Mouse (Mus musculus): ENCODE measurements around the gene Ttc7b. TPM values are rescaled to one million over a fixed set of nuclear protein-coding genes. Genes with fewer than 3 reads are reported as not detected.

Gene Ttc7b
- polyA plus RNA-seq, 2 experiments from 2014 or later: 3.1 to 3.2 TPM

- no peak for ATAC-seq
Observed at GRCm38 (mm10) chr12:100378266-100378665, 142.4 kb downstream of the Ttc7b start.

- ATAC-seq: no peak
Observed at GRCm38 (mm10) chr12:100377791-100378190, 142.8 kb downstream of the Ttc7b start.

GRCm38 (mm10) chr12:100375801-100376200, 144.8 kb downstream of the Ttc7b start:
- ATAC-seq: no peak

- ATAC-seq: no peak
Observed at GRCm38 (mm10) chr12:100372785-100373184, 147.8 kb downstream of the Ttc7b start.

GRCm38 (mm10) chr12:100372015-100372414, 148.6 kb downstream of the Ttc7b start:
- ATAC-seq: no peak

- no peak for ATAC-seq
Observed at GRCm38 (mm10) chr12:100369786-100370185, 150.8 kb downstream of the Ttc7b start.

GRCm38 (mm10) chr12:100369220-100369619, 151.4 kb downstream of the Ttc7b start:
- no peak for ATAC-seq

GRCm38 (mm10) chr12:100361330-100361729, 159.3 kb downstream of the Ttc7b start:
- no peak for ATAC-seq

- ATAC-seq: no peak
Observed at GRCm38 (mm10) chr12:100358040-100358620, 162.5 kb downstream of the Ttc7b start.

- ATAC-seq: no peak
Observed at GRCm38 (mm10) chr12:100356407-100356806, 164.2 kb downstream of the Ttc7b start.

- ATAC-seq: no peak
Observed at GRCm38 (mm10) chr12:100355565-100355964, 165.1 kb downstream of the Ttc7b start.

- no peak for ATAC-seq
Observed at GRCm38 (mm10) chr12:100353954-100354353, 166.7 kb downstream of the Ttc7b start.

GRCm38 (mm10) chr12:100353075-100353782, 167.4 kb downstream of the Ttc7b start:
- ATAC-seq: no peak

- ATAC-seq: no peak
Observed at GRCm38 (mm10) chr12:100352094-100352493, 168.5 kb downstream of the Ttc7b start.

GRCm38 (mm10) chr12:100343554-100343953, 177.1 kb downstream of the Ttc7b start:
- no peak for ATAC-seq

- ATAC-seq: no peak
Observed at GRCm38 (mm10) chr12:100341614-100342013, 179.0 kb downstream of the Ttc7b start.

- no peak for ATAC-seq
Observed at GRCm38 (mm10) chr12:100340901-100341460, 179.6 kb downstream of the Ttc7b start.

- no peak for ATAC-seq
Observed at GRCm38 (mm10) chr12:100338055-100338454, 182.6 kb downstream of the Ttc7b start.

GRCm38 (mm10) chr12:100337351-100338018, 183.1 kb downstream of the Ttc7b start:
- no peak for ATAC-seq

GRCm38 (mm10) chr12:100336241-100336640, 184.4 kb downstream of the Ttc7b start:
- ATAC-seq: no peak

- no peak for ATAC-seq
Observed at GRCm38 (mm10) chr12:100331806-100332205, 188.8 kb downstream of the Ttc7b start.

- no peak for ATAC-seq
Observed at GRCm38 (mm10) chr12:100330234-100330633, 190.4 kb downstream of the Ttc7b start.

- ATAC-seq: no peak
Observed at GRCm38 (mm10) chr12:100328998-100329397, 191.6 kb downstream of the Ttc7b start.

- no peak for ATAC-seq
Observed at GRCm38 (mm10) chr12:100328557-100328956, 192.1 kb downstream of the Ttc7b start.

All from activated CD4-positive, CD25-positive, alpha-beta regulatory T cell, adult 4 months (primary cell).